Mouse (Mus musculus): ENCODE data around the gene Arhgef28.

- TF ChIP-seq POLR2A (IDR thresholded peaks at IDR 0.05; ENCODE audit: low read depth, low read length): no peak
- no peak for TF ChIP-seq CTCF (IDR thresholded peaks at IDR 0.05; ENCODE audit: borderline replicate concordance, insufficient read depth, low read length)
These were observed 229.1 kb downstream of the Arhgef28 start for GRCm38 (mm10) chr13:97977104-97977503.
